Mouse (Mus musculus) frontal cortex, postnatal 10 days (tissue): ENCODE measurements at regions not wholly inside any gene's neighbourhood (a gene's known extent, or its start where the extent isn't known, plus 50 kb on each side); places are given as distances from the start of the nearest gene placed in this dataset.

Experiments
- DNase-seq, 2 experiments: peaks; one replicate each; pipeline ENCODE4 v3.0.0; 2022; ENCODE audit warnings: low spot score in 2 of 2, mixed read lengths in 1 of 2

GRCm38 (mm10) chr14:18394071-18394745 is 62.5 kb upstream of the Ube2e1 start:
- DNase-seq, result no peak

GRCm38 (mm10) chr14:18391824-18392486 is 60.3 kb upstream of the Ube2e1 start:
- no peak for DNase-seq

- DNase-seq, result no peak
Observed at GRCm38 (mm10) chr14:18389390-18389789, 57.7 kb upstream of the Ube2e1 start.

GRCm38 (mm10) chr14:18385953-18386668 is 54.5 kb upstream of the Ube2e1 start:
- DNase-seq, result no peak
